Mouse (Mus musculus): ENCODE measurements around the gene Dcdc2c. TPM values are rescaled to one million over a fixed set of nuclear protein-coding genes. Genes with fewer than 3 reads are reported as not detected.

The Dcdc2c gene
- total RNA-seq, 2 experiments from 2014 or later, result 0.43 to 0.45 TPM

DNA sequence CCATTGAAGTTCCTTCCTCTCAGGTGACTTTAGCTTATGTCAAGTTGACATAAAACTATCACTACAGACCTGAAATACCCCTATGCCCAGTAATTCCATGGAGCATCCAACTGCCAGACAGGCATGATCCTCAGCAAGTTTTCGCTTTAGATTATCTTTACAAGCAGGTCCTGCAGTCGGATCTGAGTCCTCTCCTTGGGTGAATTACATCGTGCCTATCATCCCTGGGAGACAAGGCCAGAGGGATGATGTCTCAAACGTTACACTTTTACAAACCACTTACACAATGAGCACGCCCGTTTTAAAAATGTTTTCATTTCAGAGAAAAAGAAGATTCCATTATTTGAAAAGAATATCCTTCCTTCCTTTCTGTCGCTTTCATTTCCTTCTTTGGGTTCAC, 91.7 kb downstream of the Dcdc2c start:
- no peak for DNase-seq (ENCODE audit: low spot score in 2 of 2)

DNA sequence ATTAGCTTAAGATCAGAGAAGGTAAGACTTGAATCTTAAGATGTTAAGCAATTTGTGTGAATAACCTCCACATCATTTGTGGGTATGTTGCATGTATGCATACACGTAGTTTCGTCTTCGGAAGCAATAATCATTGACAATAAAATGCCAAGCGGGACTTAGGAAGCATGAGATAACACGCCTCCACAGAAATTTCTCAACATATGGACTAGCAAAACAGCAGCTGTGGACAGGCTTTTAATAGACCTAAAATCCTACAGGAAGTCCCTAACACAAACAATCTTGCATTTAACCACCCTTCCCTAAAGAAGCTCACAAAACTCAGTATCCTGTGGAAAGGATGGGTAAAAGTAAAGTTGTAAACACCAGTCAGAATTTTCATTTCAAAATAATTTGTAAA, 93.4 kb downstream of the Dcdc2c start:
- DNase-seq (ENCODE audit: low spot score in 2 of 2), result peak in 1 of 2 experiments; percentile 9

DNA sequence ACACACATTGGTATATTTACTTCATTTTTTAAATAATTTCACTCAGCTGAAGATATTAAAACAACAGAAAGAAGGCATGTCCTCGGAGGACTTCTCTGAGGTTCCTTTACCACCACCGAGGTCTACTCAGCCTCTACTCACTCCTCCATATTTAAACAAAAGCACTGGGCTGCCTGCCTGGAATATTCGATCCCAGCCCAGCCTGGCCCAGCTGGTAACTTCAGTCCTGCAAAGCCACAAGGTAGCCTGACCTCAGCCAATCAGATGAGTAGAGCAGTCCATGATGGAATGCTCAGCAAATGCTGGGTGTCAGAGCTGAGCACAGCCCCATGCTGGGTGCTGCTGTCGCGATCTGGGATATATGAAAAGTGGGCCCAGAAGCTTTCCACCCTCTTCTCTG, 115.7 kb downstream of the Dcdc2c start:
- DNase-seq (ENCODE audit: low spot score in 2 of 2), result no peak

DNA sequence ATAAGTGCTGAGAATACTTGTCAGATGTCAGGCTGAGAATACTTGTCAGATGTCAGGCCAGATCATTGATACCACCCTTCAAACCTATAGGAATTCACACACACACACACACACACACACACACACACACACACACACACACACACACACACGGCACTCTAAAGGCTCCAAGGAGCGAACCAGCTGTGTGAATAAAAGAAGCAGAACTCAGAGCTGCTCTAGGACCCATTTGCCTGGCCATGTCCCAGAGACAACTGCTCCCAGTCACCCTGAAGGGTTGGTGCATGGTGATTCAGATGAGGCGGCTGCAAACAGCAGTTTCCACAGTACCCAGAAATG, 119.5 kb downstream of the Dcdc2c start:
- DNase-seq (ENCODE audit: low spot score in 2 of 2), result no peak

DNA sequence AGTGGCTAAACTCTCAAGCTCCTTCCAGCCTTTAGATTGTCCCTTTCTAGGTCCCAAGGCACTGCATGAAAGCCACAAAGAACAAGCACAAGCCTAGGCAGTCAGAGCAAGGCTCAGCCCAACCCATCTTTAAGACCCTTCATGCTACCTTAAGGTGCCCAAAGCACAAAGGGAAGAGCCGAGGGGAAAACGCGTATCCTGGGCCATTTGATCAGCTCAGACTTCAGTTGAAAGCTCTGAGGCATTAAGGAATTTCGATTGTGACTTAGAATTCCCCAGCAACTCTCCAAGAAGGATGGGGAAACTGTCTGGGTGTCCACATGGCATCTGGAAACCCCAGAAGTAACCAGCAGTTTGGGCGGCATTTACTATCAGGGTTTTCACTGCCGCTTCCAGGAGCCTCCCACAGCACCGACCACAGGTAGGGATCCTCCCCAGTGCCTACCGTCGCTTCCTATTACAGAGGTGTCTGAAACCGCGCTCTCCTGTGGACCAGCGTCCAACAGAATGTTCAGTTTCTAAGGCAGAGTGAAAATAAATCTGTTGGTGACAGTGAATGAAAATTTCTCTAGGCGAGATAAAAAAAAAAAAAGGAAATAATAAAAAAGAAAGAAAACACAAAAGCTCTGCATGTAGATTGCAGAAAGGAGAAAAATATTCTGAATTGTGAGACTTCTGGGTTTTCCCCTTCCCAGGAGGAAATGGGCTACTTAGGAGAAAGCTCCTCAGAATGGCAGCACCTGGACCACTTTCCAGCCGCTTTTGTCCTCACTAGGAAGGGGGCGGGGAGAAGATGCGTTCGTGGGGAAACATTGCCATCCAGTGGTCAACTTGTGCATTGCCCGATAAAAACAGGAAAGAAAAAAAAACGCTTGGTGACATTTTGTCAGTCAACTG, 120.1 kb downstream of the Dcdc2c start:
- DNase-seq (ENCODE audit: low spot score in 2 of 2), result peak; percentile 54 to 79

DNA sequence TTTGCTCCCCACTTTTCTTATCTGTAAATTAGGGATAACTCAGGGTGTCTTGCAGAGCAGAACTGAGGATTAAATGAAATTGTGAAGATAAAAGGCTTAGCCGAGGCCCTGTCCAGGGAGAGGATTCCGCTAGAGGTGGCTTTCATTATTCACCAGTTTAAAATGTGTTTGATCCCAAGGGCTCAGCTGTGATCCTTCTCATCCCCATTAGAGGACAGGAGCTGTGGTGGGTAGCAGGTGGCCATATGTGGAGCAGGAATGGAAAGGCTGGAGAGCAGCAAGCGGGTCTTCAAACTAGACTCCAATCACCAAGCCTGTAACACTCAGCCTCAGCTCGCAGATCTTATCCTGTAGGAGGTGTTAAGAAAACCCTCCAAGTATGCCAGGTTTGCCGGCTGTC, 122.3 kb downstream of the Dcdc2c start:
- no peak for DNase-seq (ENCODE audit: low spot score in 2 of 2)

DNA sequence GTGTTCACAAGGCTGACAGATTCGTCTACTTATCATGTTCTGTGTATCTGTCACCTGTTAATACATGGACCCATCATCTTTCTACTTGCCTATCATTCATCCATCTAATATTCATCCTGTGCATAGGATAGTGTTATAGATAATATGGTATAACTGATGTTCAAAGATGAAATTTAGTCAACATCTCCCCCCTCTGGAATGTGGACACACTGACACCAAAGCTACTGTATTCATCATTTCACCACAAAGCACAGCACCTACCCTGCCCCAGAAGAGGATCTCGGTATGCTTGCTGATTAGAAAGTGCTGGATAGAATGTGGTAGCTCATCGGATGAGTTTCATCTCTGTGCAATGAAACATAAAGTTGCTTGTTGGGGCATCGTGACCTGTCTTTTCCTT, 135.2 kb downstream of the Dcdc2c start:
- no peak for DNase-seq (ENCODE audit: low spot score in 2 of 2)

DNA sequence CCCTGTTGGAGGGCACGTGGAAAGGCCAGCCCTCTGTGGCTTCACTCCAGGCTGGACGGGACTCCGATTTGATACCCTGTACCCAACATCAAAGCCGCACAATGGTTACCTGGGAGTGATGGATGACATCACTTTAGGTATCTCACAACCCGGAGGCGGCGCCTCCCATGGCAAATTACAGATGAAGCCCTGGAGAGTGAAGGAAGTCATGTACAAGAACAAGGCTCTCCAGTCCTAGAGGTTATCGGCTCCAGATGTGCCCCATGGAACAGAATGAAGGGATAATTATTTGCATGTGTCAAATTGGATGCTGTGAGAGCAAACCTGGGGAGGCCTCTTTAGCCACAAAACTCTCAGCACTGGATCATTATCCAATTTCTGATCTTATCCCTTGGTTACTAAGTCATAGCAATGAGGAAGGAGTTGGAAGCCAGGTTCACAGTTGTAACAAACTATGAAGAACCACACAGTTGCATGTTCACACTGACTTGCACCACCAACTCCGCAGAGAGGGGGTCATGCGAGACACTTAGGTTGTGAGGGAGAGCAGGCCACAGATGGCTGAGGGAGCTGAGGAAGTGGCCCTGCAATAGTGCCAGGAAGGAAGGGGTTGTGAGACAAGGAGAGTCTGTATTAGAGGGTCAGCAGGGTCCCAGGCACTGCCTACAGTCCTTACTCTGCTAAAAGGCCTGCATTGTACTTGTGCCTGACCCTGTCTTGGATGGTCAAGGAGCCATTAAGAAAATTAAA, 144.4 kb downstream of the Dcdc2c start:
- DNase-seq (ENCODE audit: low spot score in 2 of 2), result no peak

DNA sequence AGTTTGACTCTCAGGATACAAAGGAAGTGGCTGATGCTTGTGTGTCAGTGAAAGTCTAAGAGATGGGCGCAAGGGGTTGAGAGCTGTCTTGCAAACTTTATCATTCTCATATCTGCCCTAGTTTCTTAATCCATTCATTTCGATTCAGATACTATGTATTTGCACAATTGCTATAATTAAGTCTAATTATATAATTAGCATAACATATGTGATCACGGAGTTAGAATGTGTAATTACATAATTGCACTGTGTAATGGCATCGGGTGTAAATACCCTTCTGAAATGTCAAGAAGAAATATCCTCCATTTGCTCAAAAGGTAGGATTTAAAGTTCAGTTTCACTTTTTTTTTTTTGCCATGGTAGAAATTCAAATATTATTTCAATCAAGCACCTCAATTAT, 149.9 kb downstream of the Dcdc2c start:
- DNase-seq (ENCODE audit: low spot score in 2 of 2), result no peak

DNA sequence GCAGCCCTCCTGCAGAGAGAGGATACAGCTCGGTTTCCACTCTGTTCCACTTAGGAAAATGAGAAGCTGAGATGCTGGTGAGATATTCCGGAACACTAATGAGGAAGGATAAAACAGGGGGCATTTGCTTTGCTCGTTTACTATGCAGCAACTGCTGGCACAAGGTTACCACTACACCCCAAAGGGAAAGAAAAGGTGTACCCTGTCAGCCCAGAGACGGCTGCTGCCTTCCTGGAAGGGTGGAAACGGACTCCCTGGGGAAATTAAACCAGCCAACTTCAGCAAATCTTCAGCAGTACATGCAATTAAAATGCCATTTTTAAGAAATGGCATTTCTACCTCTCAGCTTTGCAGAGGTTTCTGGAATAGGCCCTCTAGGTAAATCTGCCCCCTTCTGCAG, 150.8 kb downstream of the Dcdc2c start:
- DNase-seq (ENCODE audit: low spot score in 2 of 2), result no peak

DNA sequence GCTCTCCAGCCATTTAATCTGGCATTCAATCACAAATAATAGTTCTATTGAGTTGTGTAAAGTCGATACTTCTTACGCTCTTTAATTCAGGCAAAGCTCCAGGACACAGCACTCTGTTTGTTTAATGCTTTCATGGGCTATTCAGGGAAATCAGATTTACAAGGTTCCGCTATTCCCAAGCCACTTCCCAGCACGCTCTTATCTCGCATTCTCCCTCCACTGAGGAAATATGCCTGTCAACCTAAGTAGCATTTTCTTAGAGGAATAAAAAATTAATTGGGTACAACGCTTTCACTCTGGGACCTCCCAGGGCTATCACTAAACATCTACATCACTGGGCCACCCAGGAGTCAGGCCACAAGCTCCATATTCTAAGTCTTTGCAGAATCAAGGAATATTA, 160.1 kb downstream of the Dcdc2c start:
- no peak for DNase-seq (ENCODE audit: low spot score in 2 of 2)

Other genes starting within 250 kb of the Dcdc2c start
- under 1 TPM; 0.52 to 0.56 TPM for gene Allc, start 30.1 kb upstream of the Dcdc2c start, total RNA-seq (2021)
- gene Colec11, start 71.0 kb upstream of the Dcdc2c start, total RNA-seq (2021), result under 1 TPM; 0.46 to 0.94 TPM
- gene Rps7, start 83.6 kb upstream of the Dcdc2c start, total RNA-seq (2021), result 100 to 1,000 TPM; 303 to 306 TPM
- 10 to 100 TPM; 13.7 to 14.0 TPM for gene Rnaseh1, start 97.2 kb upstream of the Dcdc2c start, total RNA-seq (2021)
- gene Adi1, start 122.8 kb upstream of the Dcdc2c start, total RNA-seq (2021), result 10 to 100 TPM; 41.9 to 44.4 TPM
- gene Trappc12, start 198.1 kb upstream of the Dcdc2c start, total RNA-seq (2021), result 10 to 100 TPM; 58.4 to 62.0 TPM
- gene Eipr1, start 199.4 kb upstream of the Dcdc2c start, total RNA-seq (2021), result 10 to 100 TPM; 52.0 to 54.2 TPM

Data from layer of hippocampus, adult 18-20 months (tissue).